Mouse (Mus musculus): ENCODE results near the gene Acvrl1.

Acvrl1 gene

GRCm38 (mm10) chr15:101128181-101129089 is at the start of gene Acvrl1:
TSS of gene Acvrl1 (plus strand) at chr15:101128522.
- no peak for DNase-seq (ENCODE audit: low spot score in 2 of 2)

- DNase-seq (ENCODE audit: low spot score in 2 of 2): peak; percentile 42 to 57
Observed at GRCm38 (mm10) chr15:101078731-101079156, 49.6 kb upstream of the Acvrl1 start.

GRCm38 (mm10) chr15:101080031-101080520 is 48.2 kb upstream of the Acvrl1 start:
- DNase-seq (ENCODE audit: low spot score in 2 of 2): no peak

GRCm38 (mm10) chr15:101081035-101081548 is 47.2 kb upstream of the Acvrl1 start:
- no peak for DNase-seq (ENCODE audit: low spot score in 2 of 2)

GRCm38 (mm10) chr15:101082236-101082635 is 46.1 kb upstream of the Acvrl1 start:
- DNase-seq (ENCODE audit: low spot score in 2 of 2): no peak

- no peak for DNase-seq (ENCODE audit: low spot score in 2 of 2)
Observed at GRCm38 (mm10) chr15:101084499-101084898, 43.8 kb upstream of the Acvrl1 start.

GRCm38 (mm10) chr15:101086451-101086850 is 41.9 kb upstream of the Acvrl1 start:
- DNase-seq (ENCODE audit: low spot score in 2 of 2): no peak

GRCm38 (mm10) chr15:101086956-101087355 is 41.4 kb upstream of the Acvrl1 start:
- no peak for DNase-seq (ENCODE audit: low spot score in 2 of 2)

- peak in 1 of 2 experiments; percentile 14 for DNase-seq (ENCODE audit: low spot score in 2 of 2)
Observed at GRCm38 (mm10) chr15:101088291-101088690, 40.0 kb upstream of the Acvrl1 start.

GRCm38 (mm10) chr15:101091551-101091950 is 36.8 kb upstream of the Acvrl1 start:
- no peak for DNase-seq (ENCODE audit: low spot score in 2 of 2)

- no peak for DNase-seq (ENCODE audit: low spot score in 2 of 2)
Observed at GRCm38 (mm10) chr15:101092121-101092828, 36.0 kb upstream of the Acvrl1 start.

- DNase-seq (ENCODE audit: low spot score in 2 of 2): peak in 1 of 2 experiments; percentile 54
Observed at GRCm38 (mm10) chr15:101092829-101093648, 35.3 kb upstream of the Acvrl1 start.

GRCm38 (mm10) chr15:101093988-101094387 is 34.3 kb upstream of the Acvrl1 start:
- DNase-seq (ENCODE audit: low spot score in 2 of 2): no peak

- DNase-seq (ENCODE audit: low spot score in 2 of 2): no peak
Observed at GRCm38 (mm10) chr15:101094979-101095378, 33.3 kb upstream of the Acvrl1 start.

- DNase-seq (ENCODE audit: low spot score in 2 of 2): no peak
Observed at GRCm38 (mm10) chr15:101095392-101095791, 32.9 kb upstream of the Acvrl1 start.

- DNase-seq (ENCODE audit: low spot score in 2 of 2): no peak
Observed at GRCm38 (mm10) chr15:101097985-101098651, 30.2 kb upstream of the Acvrl1 start.

GRCm38 (mm10) chr15:101100996-101101395 is 27.3 kb upstream of the Acvrl1 start:
- DNase-seq (ENCODE audit: low spot score in 2 of 2): no peak

GRCm38 (mm10) chr15:101103605-101104304 is 24.6 kb upstream of the Acvrl1 start:
- DNase-seq (ENCODE audit: low spot score in 2 of 2): no peak

- peak; percentile 71 to 73 for DNase-seq (ENCODE audit: low spot score in 2 of 2)
Observed at GRCm38 (mm10) chr15:101105496-101105994, 22.8 kb upstream of the Acvrl1 start.

GRCm38 (mm10) chr15:101106011-101106410 is 22.3 kb upstream of the Acvrl1 start:
- DNase-seq (ENCODE audit: low spot score in 2 of 2): peak in 1 of 2 experiments; percentile 13

All from frontal cortex, postnatal 36 days (tissue).